Mouse (Mus musculus) heart, embryonic 10.5 days (tissue): Measurements from ENCODE around the gene Cacnb3. TPM values are rescaled to one million over a fixed set of nuclear protein-coding genes. Genes with fewer than 3 reads are reported as not detected.

ENCODE experiments used
- DNase-seq: peaks from one replicate; pipeline ENCODE4 v3.0.0-alpha.2; 2017; ENCODE audit warnings: low spot score
- H3K27ac ChIP-seq: fragments of 300-500 bp; sonication (generic); 2 replicates; pipeline ENCODE4 v1.5.1; 2016; ENCODE audit warnings: mild to moderate bottlenecking
- H3K27me3 ChIP-seq: fragments of 300-500 bp; sonication (generic); 2 replicates; pipeline ENCODE4 v1.6.1; 2016; ENCODE audit warnings: mild to moderate bottlenecking; ENCODE audit not compliant: poor library complexity, insufficient read depth, severe bottlenecking
- H3K36me3 ChIP-seq: fragments of 300-500 bp; sonication (generic); 2 replicates; pipeline ENCODE4 v1.6.1; 2016; ENCODE audit warnings: mild to moderate bottlenecking, moderate library complexity
- H3K4me1 ChIP-seq: fragments of 300-500 bp; sonication (generic); 2 replicates; pipeline ENCODE4 v1.6.1; 2016; ENCODE audit warnings: mild to moderate bottlenecking
- H3K4me3 ChIP-seq: fragments of 300-500 bp; sonication (generic); 2 replicates; pipeline ENCODE4 v1.5.1; 2016; ENCODE audit warnings: mild to moderate bottlenecking, moderate library complexity
- H3K9me3 ChIP-seq: fragments of 300-500 bp; sonication (generic); 2 replicates; pipeline ENCODE4 v1.6.1; 2016; ENCODE audit warnings: mild to moderate bottlenecking, moderate library complexity
- WGBS: fragments of 180-500 bp; shearing (Covaris S2); methylation state at CpG from one replicate; pipeline ENCODE4 v1.1.7; 2016; 5-methylcytosine and 5-hydroxymethylcytosine counted together
- polyA plus RNA-seq: library from polyadenylated mRNA; unstranded; fragments of >200 nt; fragmentation: Nextera tagmentation; extraction: Ambion mirVana; gene quantifications from 2 replicates; pipeline ENCODE4 v1.2.1, GENCODE M21; 2016

Gene Cacnb3
- polyA plus RNA-seq, 1 experiment from 2014 or later, result 23.3 TPM

GRCm38 (mm10) chr15:98675634-98676250 lies 45.1 kb downstream of the Cacnb3 start:
- H3K9me3 ChIP-seq, result no peaks in the 10 kb centered on the region
- peaks cover 48% of the 10 kb centered on the region for H3K4me1 ChIP-seq
- H3K27ac ChIP-seq, result no peak overlapping the region
- WGBS, result 9% methylated on average over 14 of the region's 14 CpGs
- no peak for DNase-seq
- H3K4me3 ChIP-seq, result peak overlapping the region; percentile 65
- H3K27me3 ChIP-seq, result peaks cover 61% of the 10 kb centered on the region
- no peaks in the 10 kb centered on the region for H3K36me3 ChIP-seq

DNA sequence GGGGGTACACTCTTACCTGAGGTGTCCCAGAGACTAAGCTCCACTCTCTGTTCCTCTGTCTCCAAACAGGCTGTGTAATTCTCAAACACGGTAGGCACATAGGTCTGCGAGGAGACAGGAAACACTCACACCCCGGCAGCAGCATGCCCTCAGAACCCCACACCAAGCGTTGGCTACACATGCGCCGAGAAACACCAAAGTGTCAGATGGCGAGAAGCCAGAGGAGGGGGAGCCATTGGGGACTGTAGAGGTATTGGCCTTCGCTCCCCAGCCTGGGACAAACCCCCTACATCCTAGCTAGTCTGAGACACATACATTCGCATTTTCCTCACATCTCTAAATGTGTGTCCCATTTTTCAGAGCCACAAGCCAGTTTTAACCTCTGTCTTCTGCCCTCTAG lies 45.8 kb downstream of the Cacnb3 start:
- 0 out of 2 replicates have a peak overlapping the region, but pooled peaks have one; percentile 52 for H3K27ac ChIP-seq
- H3K9me3 ChIP-seq, result no peaks in the 10 kb centered on the region
- DNase-seq, result no peak
- H3K4me3 ChIP-seq, result peak overlapping the region; percentile 65
- H3K27me3 ChIP-seq, result peaks cover 61% of the 10 kb centered on the region
- WGBS, result 5% methylated on average over 9 of the region's 9 CpGs
- H3K36me3 ChIP-seq, result no peaks in the 10 kb centered on the region
- H3K4me1 ChIP-seq, result peaks cover 48% of the 10 kb centered on the region

- Histone ChIP-seq H3K4me1 (peaks cover 48% of the 10 kb centered on the region), H3K9me3 (no peaks in the 10 kb centered on the region), H3K27ac (peak within 1 kb of the TSS; percentile 52; the same call in 1 of the 2 replicates), H3K27me3 (peaks cover 61% of the 10 kb centered on the region), H3K4me3 (peak within 1 kb of the TSS; percentile 65), H3K36me3 (no peaks in the 10 kb centered on the region)
- peak; percentile 94 for DNase-seq
- under 1% methylated on average over 37 of the region's 37 CpGs for WGBS
Observed at GRCm38 (mm10) chr15:98676940-98677728, 46.5 kb downstream of the Cacnb3 start, which contains the start of gene Rnd1. Gene Rnd1 (minus strand): TSS chr15:98677461.

- no peak for DNase-seq
- H3K36me3 ChIP-seq, result no peaks in the 10 kb centered on the region
- H3K4me1 ChIP-seq, result peaks cover 43% of the 10 kb centered on the region
- H3K27ac ChIP-seq, result no peak overlapping the region
- WGBS, result 53% methylated on average over 7 of the region's 7 CpGs
- peaks cover 61% of the 10 kb centered on the region for H3K27me3 ChIP-seq
- no peak overlapping the region; the same call in 1 of the 2 replicates for H3K4me3 ChIP-seq
- no peaks in the 10 kb centered on the region for H3K9me3 ChIP-seq
Observed at GRCm38 (mm10) chr15:98677977-98678376, 47.3 kb downstream of the Cacnb3 start.

DNA sequence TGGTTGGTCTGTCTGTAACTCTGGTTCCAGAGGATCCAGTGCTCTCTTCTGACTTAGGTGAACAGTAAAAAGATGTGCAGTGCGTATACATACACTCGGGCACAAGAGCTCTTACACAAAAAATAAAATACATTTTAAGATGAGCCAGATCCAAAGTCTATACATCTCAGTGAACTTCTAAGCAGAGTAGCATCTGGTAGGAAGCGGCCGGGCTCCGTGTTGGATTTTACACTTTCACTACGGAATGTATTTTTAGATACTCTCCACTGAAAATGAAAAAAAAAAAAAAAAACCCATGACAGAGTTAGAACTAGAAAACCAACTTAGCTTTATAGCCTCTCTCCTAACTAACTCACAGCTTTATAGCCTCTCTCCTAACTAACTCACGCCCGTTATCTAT lies 50.0 kb downstream of the Cacnb3 start:
- 75% methylated on average over 8 of the region's 8 CpGs for WGBS
- no peak overlapping the region for H3K27ac ChIP-seq

DNA sequence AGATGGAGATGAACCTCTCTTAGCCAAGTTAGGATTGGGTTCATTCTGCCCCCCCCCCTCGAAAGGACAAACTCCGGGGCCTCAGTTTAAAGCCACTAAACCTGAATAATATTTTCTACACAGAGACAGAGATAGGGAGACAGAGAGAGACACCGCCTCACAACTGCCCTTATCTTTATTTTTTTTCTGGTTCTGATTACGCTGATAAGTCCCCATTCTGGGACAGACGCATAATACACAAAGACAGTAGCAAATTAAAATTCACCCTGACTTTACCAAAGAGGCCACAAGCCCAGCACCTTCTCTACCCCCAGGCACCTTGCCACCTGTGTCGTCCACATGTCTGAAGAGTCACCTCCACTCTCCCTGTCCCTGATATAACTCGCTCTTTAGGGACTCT lies 51.0 kb downstream of the Cacnb3 start:
- no peak overlapping the region for H3K4me3 ChIP-seq
- H3K36me3 ChIP-seq, result no peaks in the 10 kb centered on the region
- H3K27ac ChIP-seq, result no peak overlapping the region
- 76% methylated on average over 7 of the region's 7 CpGs for WGBS
- H3K4me1 ChIP-seq, result peaks cover 27% of the 10 kb centered on the region
- DNase-seq, result no peak
- no peaks in the 10 kb centered on the region for H3K9me3 ChIP-seq
- H3K27me3 ChIP-seq, result peaks cover 34% of the 10 kb centered on the region

More for the DNA sequence above, 50.0 kb downstream of the Cacnb3 start:
- Histone ChIP-seq H3K4me1 (peaks cover 37% of the 10 kb centered on the region), H3K4me3 (no peak overlapping the region), H3K27me3 (peaks cover 44% of the 10 kb centered on the region), H3K9me3 (no peaks in the 10 kb centered on the region), H3K36me3 (no peaks in the 10 kb centered on the region)
- DNase-seq, result no peak

DNA sequence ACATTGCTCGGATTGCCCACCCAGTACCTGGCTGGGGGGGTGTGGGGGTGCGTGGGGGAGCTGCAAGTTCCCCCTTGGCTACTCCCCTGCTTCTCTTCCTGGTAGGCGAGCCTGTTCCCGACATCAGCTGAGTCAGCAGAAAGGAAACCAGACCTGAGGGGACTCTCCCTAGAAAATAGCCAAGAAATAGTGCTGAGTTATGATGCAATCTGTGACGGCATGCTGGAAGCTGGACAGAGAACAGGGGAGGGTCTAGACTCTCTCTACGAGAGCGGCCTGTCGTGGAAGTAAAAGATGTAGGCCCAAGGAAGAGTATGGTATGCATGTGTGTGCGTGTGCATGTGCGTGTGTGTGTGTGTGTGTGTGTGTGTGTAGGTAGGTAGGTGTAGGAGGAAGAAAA lies 52.5 kb downstream of the Cacnb3 start:
- WGBS, result 58% methylated on average over 10 of the region's 10 CpGs
- no peak overlapping the region for H3K4me3 ChIP-seq
- no peaks in the 10 kb centered on the region for H3K9me3 ChIP-seq
- H3K36me3 ChIP-seq, result no peaks in the 10 kb centered on the region
- H3K27me3 ChIP-seq, result peaks cover 21% of the 10 kb centered on the region
- H3K27ac ChIP-seq, result no peak overlapping the region
- peaks cover 12% of the 10 kb centered on the region for H3K4me1 ChIP-seq
- no peak for DNase-seq

GRCm38 (mm10) chr15:98683746-98684145 lies 53.1 kb downstream of the Cacnb3 start:
- Histone ChIP-seq H3K27ac (no peak overlapping the region), H3K9me3 (no peaks in the 10 kb centered on the region), H3K36me3 (no peaks in the 10 kb centered on the region), H3K4me1 (peaks cover 11% of the 10 kb centered on the region), H3K4me3 (no peak overlapping the region), H3K27me3 (peaks cover 18% of the 10 kb centered on the region)
- WGBS, result 78% methylated on average over 1 of the region's 1 CpGs
- no peak for DNase-seq

GRCm38 (mm10) chr15:98685926-98686325 lies 55.3 kb downstream of the Cacnb3 start:
- 64% methylated on average over 3 of the region's 3 CpGs for WGBS
- Histone ChIP-seq H3K27ac (no peak overlapping the region), H3K36me3 (no peaks in the 10 kb centered on the region), H3K4me1 (peaks cover 27% of the 10 kb centered on the region), H3K9me3 (no peaks in the 10 kb centered on the region), H3K27me3 (0 out of 2 replicates have a peak, but pooled peaks cover 5% of the 10 kb centered on the region), H3K4me3 (no peak overlapping the region)
- DNase-seq, result no peak

DNA sequence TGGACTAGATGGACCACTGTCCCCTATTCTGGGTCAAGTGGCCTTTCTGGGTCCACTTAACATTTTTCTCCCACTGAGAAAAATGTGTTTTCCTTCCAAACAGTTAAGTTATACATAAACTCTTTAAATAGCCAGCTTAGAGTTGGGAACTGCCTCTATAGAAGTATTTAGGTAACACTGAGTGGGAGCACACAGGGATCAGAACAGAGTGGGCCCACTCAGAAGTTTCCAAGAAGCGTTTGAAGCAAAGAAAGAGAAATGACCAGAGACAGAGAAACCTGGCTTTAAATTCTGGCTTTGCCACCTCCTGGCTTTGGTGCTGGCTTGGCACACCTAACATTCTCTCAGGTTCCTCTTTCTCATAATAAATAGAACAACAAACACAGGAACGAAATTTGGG lies 59.0 kb downstream of the Cacnb3 start:
- DNase-seq, result no peak
- no peaks in the 10 kb centered on the region for H3K36me3 ChIP-seq
- H3K4me1 ChIP-seq, result peaks cover 40% of the 10 kb centered on the region
- 71% methylated on average over 2 of the region's 2 CpGs for WGBS
- no peaks in the 10 kb centered on the region for H3K9me3 ChIP-seq
- H3K27ac ChIP-seq, result 0 out of 2 replicates have a peak overlapping the region, but pooled peaks have one; percentile 16
- H3K4me3 ChIP-seq, result no peak overlapping the region
- no peaks in the 10 kb centered on the region for H3K27me3 ChIP-seq

DNA sequence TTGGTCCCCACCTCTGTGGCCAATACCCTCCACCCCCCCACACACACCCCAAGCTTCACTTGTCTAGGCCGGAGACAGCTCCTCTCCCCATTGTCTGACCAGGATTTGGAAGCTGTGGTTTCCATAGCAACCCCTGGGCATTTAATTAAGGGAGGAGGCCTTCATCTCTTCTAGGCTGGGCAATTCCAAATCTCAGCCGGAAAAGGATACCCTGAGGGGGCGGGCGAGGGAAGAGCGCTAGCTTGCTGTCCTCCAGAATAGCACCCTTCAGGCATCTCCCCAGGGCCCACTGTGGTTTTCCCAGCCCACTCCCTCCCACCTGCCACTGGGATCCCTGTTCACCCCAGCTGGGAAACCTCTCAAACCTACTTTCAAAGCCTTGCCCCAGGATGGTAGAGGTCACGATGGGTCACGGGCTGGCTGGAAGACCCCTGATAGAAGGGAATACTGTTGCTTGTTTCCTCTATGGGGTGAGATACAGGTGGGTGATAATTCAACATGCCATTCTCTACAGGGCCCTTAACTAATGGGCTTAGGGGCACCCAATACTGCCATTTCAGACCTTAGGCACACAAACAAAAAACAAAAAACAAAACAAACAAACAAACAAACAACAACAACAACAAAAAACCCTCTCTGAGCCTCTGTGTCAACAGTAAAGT lies 61.0 kb downstream of the Cacnb3 start:
- H3K27ac ChIP-seq, result peak overlapping the region; percentile 70
- peak overlapping the region; percentile 24; the same call in 1 of the 2 replicates for H3K4me3 ChIP-seq
- H3K36me3 ChIP-seq, result no peaks in the 10 kb centered on the region
- peaks cover 4% of the 10 kb centered on the region; the same call in 1 of the 2 replicates for H3K27me3 ChIP-seq
- no peak for DNase-seq
- H3K9me3 ChIP-seq, result no peaks in the 10 kb centered on the region
- WGBS, result 43% methylated on average over 7 of the region's 7 CpGs
- peaks cover 44% of the 10 kb centered on the region for H3K4me1 ChIP-seq

DNA sequence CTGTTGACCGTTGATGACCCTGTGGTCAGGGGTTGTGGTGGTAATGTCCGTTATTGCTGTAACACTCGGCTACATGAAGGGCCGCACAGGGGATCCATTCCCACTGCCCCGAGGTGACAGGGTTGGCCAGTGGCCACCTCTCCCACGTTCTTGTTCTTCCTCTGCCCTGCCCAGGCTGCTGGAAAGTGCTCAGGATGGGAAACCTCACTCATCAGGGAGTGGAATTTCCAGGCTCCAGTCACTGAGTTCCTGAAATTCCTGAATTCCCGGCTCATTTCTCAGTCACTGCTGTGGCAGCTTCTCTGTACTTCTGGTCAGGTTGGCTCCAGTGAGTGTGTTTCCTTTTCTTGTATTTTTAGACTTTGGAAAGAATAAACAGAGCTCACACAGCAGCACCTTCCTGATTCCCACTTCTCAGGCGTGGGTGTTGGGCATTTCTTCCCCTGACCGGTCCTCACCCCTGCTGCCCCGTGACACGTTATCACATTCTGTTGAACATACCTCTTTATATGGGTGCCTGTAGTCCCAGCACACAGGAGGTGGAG lies 61.6 kb downstream of the Cacnb3 start:
- Histone ChIP-seq H3K27me3 (peaks cover 4% of the 10 kb centered on the region; the same call in 1 of the 2 replicates), H3K27ac (peak overlapping the region; percentile 70), H3K9me3 (no peaks in the 10 kb centered on the region), H3K36me3 (no peaks in the 10 kb centered on the region), H3K4me3 (peak overlapping the region; percentile 24; the same call in 1 of the 2 replicates), H3K4me1 (peaks cover 44% of the 10 kb centered on the region)
- 17% methylated on average over 11 of the region's 11 CpGs for WGBS
- DNase-seq, result peak; percentile 88
